Comparison of ENCODE assay signal across 7 mouse cellular contexts in genomic region chr10:93309934-93310621, GRCm38 (mm10). TPM values are rescaled to one million over a fixed set of nuclear protein-coding genes. Genes with fewer than 3 reads are reported as not detected.
DNase-seq lines count a peak whose midpoint lies in the region; ATAC-seq and TF ChIP-seq lines count a peak whose summit lies in the region.

No protein-coding gene starts in this region.

- dilution Hi-C loops in CH12.LX (cut with MboI; ENCODE audit: extremely low pct_ligation_motif_present, extremely low pct_unique_long_range_greater_than_20kb, low sequenced_read_pairs) = no loop called here

- H3K79me2 ChIP-seq in CH12.LX (replicated peaks; ENCODE audit: control insufficient read depth, extremely low read depth, insufficient read depth, poor library complexity, severe bottlenecking) = peaks cover 44% of the 10 kb centered on the region
- H3K79me2 ChIP-seq in myocyte (ENCODE audit: control insufficient read depth, insufficient read depth) = peaks cover 47% of the 10 kb centered on the region

- under 1% methylated on average over 43 of the region's 43 CpGs for WGBS in embryonic facial prominence, embryonic 11.5 days
- under 1% methylated on average over 43 of the region's 43 CpGs for WGBS in limb, embryonic 15.5 days

- in situ Hi-C loops in CH12.LX (cut with MboI; ENCODE audit: low pct_ligation_motif_present, low pct_unique_long_range_greater_than_20kb, low sequenced_read_pairs) = loop anchor here (5.0 kb wide), 1 partner anchor 37 kb away; no protein-coding TSS in a partner anchor

- TF ChIP-seq EP300 in CH12.LX (IDR thresholded peaks at IDR 0.05; ENCODE audit: low read length) = 0 out of 2 replicates have a peak, but pooled peaks have one; percentile 2

- H3K27ac ChIP-seq in CH12.LX (ENCODE audit: insufficient read depth, low read depth) = peak overlapping the region; percentile 77
- H3K27ac ChIP-seq in embryonic facial prominence, embryonic 11.5 days (replicated peaks; ENCODE audit: low read depth, low read length) = peak overlapping the region; percentile 97
- peak overlapping the region; percentile 96 for H3K27ac ChIP-seq in limb, embryonic 15.5 days

- intact Hi-C loops in heart, postnatal 14 days (cut with DNase I) = loop anchor here (2.0 kb wide), 2 partner anchors 17 to 27 kb away; no protein-coding TSS in a partner anchor

- H3K4me2 ChIP-seq in CH12.LX (ENCODE audit: insufficient read depth, low read depth, poor library complexity, severe bottlenecking) (peak overlapping the region; percentile 63; the same call in 1 of the 2 replicates), myocyte (ENCODE audit: low read depth) (peak overlapping the region; percentile 55)
- H3K4me2 ChIP-seq in embryonic facial prominence, embryonic 11.5 days (ENCODE audit: low read depth, low read length) = peak overlapping the region; percentile 83
- H3K4me2 ChIP-seq in limb, embryonic 15.5 days = peak overlapping the region; percentile 80

- TF ChIP-seq POLR2A in CH12.LX (IDR thresholded peaks at IDR 0.05; ENCODE audit: low read depth, low read length) = no peak
- TF ChIP-seq POLR2A in myocyte (IDR thresholded peaks at IDR 0.05; ENCODE audit: insufficient read length, low read depth) = no peak

- H3ac ChIP-seq in myocyte (ENCODE audit: control insufficient read depth, insufficient read length) = peak overlapping the region; percentile 38

- DNase-seq in A20 (ENCODE audit: low read depth, low spot score) = peak; percentile 75
- DNase-seq in CH12.LX (ENCODE audit: extremely low read depth) = no peak
- DNase-seq in embryonic facial prominence, embryonic 11.5 days (ENCODE audit: low spot score) = peak; percentile 54
- peak; percentile 62 to 63 for DNase-seq in heart, postnatal 14 days
- peak; percentile 80 to 82 for DNase-seq in thymus, postnatal 10 days (ENCODE audit: low spot score in 2 of 2)

- no peak for TF ChIP-seq CTCF in CH12.LX (conservative IDR thresholded peaks at IDR 0.05 in 1 of 2, IDR thresholded peaks at IDR 0.05 in 1 of 2; ENCODE audit: low read depth in 2 of 2, low read length in 2 of 2)

- H3K9ac ChIP-seq in CH12.LX (ENCODE audit: insufficient read depth, low read depth) = peak overlapping the region; percentile 95
- H3K9ac ChIP-seq in embryonic facial prominence, embryonic 11.5 days (replicated peaks; ENCODE audit: low read length) = peak overlapping the region; percentile 96
- peak overlapping the region; percentile 68 for H3K9ac ChIP-seq in limb, embryonic 15.5 days

- H3K4me1 ChIP-seq in CH12.LX (ENCODE audit: control insufficient read depth in 1 of 2, insufficient read depth in 2 of 2) = peaks cover 0 to 41% of the 10 kb centered on the region in 2 experiments; a peak in 2 of 4 replicates
- H3K4me1 ChIP-seq in embryonic facial prominence, embryonic 11.5 days (ENCODE audit: control insufficient read depth, insufficient read depth, low read length) = no peaks in the 10 kb centered on the region; the same call in 1 of the 2 replicates
- peaks cover 30% of the 10 kb centered on the region for H3K4me1 ChIP-seq in limb, embryonic 15.5 days

- no peaks in the 10 kb centered on the region for H3K9me3 ChIP-seq in CH12.LX (replicated peaks; ENCODE audit: low read length)
- H3K9me3 ChIP-seq in embryonic facial prominence, embryonic 11.5 days (replicated peaks; ENCODE audit: control insufficient read depth, low read length) = no peaks in the 10 kb centered on the region
- H3K9me3 ChIP-seq in limb, embryonic 15.5 days = no peaks in the 10 kb centered on the region

- H3K36me3 ChIP-seq in CH12.LX (replicated peaks in 1 of 2; ENCODE audit: control insufficient read depth in 1 of 2, insufficient read depth in 1 of 2, low read length in 1 of 2) = peaks cover 0 to 8% of the 10 kb centered on the region in 2 experiments
- no peaks in the 10 kb centered on the region for H3K36me3 ChIP-seq in embryonic facial prominence, embryonic 11.5 days (replicated peaks; ENCODE audit: control insufficient read depth, insufficient read depth, low read depth, low read length)
- H3K36me3 ChIP-seq in limb, embryonic 15.5 days = no peaks in the 10 kb centered on the region
- H3K36me3 ChIP-seq in myocyte (ENCODE audit: control insufficient read depth, insufficient read depth) = no peaks in the 10 kb centered on the region

- ATAC-seq in embryonic facial prominence, embryonic 11.5 days (replicated peaks; ENCODE audit: insufficient number of reproducible peaks, low FRiP score, low TSS enrichment, low read depth) = peak; percentile 45; the same call in 1 of the 2 replicates
- ATAC-seq in limb, embryonic 15.5 days (ENCODE audit: insufficient number of reproducible peaks, low FRiP score, low TSS enrichment, low read depth) = no peak

- H3K4me3 ChIP-seq in CH12.LX (replicated peaks in 1 of 3; ENCODE audit: low read depth in 2 of 3, low read length in 2 of 3, poor library complexity in 1 of 3) (peak overlapping the region; percentile 75 to 91 (median 81)), myocyte (peak overlapping the region; percentile 86)
- peak overlapping the region; percentile 82 for H3K4me3 ChIP-seq in embryonic facial prominence, embryonic 11.5 days (ENCODE audit: low read depth, low read length)
- peak overlapping the region; percentile 60 for H3K4me3 ChIP-seq in limb, embryonic 15.5 days

- H3K27me3 ChIP-seq in CH12.LX (replicated peaks) (no peaks in the 10 kb centered on the region), myocyte (ENCODE audit: control insufficient read depth, insufficient read depth, insufficient read length) (no peaks in the 10 kb centered on the region)
- no peaks in the 10 kb centered on the region for H3K27me3 ChIP-seq in embryonic facial prominence, embryonic 11.5 days (ENCODE audit: control insufficient read depth, insufficient read depth, low read length)
- no peaks in the 10 kb centered on the region for H3K27me3 ChIP-seq in limb, embryonic 15.5 days

- no peak for TF ChIP-seq RAD21 in CH12.LX (IDR thresholded peaks at IDR 0.05; ENCODE audit: low read depth, low read length)

TF ChIP-seq in CH12.LX, 34 proteins besides CTCF, POLR2A, EP300 and RAD21 (continues in another document):
- TF ChIP-seq KAT2A (IDR thresholded peaks at IDR 0.05; ENCODE audit: insufficient replicate concordance, low read length) (no peak), ZMIZ1 (IDR thresholded peaks at IDR 0.05; ENCODE audit: low read depth, low read length) (no peak), MYC (IDR thresholded peaks at IDR 0.05; ENCODE audit: low read depth, low read length) (no peak), GABPA (IDR thresholded peaks at IDR 0.05; ENCODE audit: insufficient replicate concordance, low read depth, low read length) (no peak), JUND (conservative IDR thresholded peaks at IDR 0.05; ENCODE audit: low read depth, low read length) (no peak), BHLHE40 (IDR thresholded peaks at IDR 0.05; ENCODE audit: low read depth, low read length) (no peak), POLR2AphosphoS2 (IDR thresholded peaks at IDR 0.05; ENCODE audit: low read depth, low read length) (no peak), ZKSCAN1 (IDR thresholded peaks at IDR 0.05; ENCODE audit: borderline replicate concordance, low read depth, low read length) (no peak), USF2 (conservative IDR thresholded peaks at IDR 0.05; ENCODE audit: low read depth, low read length) (no peak), TCF12 (IDR thresholded peaks at IDR 0.05; ENCODE audit: low read depth, low read length) (peak; percentile 30; the same call in 1 of the 2 replicates), IRF4 (IDR thresholded peaks at IDR 0.05; ENCODE audit: low read depth, low read length) (no peak), RCOR1 (conservative IDR thresholded peaks at IDR 0.05; ENCODE audit: low read depth, low read length) (no peak), UBTF (IDR thresholded peaks at IDR 0.05; ENCODE audit: low read depth, low read length) (no peak), MAX (IDR thresholded peaks at IDR 0.05; ENCODE audit: low read length) (no peak), MEF2A (IDR thresholded peaks at IDR 0.05; ENCODE audit: borderline replicate concordance, low read depth, low read length) (no peak), CHD1 (IDR thresholded peaks at IDR 0.05; ENCODE audit: low read depth, low read length) (peak; percentile 64; the same call in 1 of the 2 replicates)

TF ChIP-seq in myocyte, 11 proteins besides CTCF, POLR2A, EP300 and RAD21:
- TF ChIP-seq POLR2AphosphoS2 (IDR thresholded peaks at IDR 0.05; ENCODE audit: insufficient read length, low read depth) (no peak), TCF12 (IDR thresholded peaks at IDR 0.05; ENCODE audit: insufficient read depth, poor library complexity, severe bottlenecking) (no peak), MYOG (IDR thresholded peaks at IDR 0.05; ENCODE audit: control insufficient read depth in 1 of 3, insufficient read depth in 1 of 3, insufficient read length in 2 of 3, low read depth in 2 of 3) (no peak), USF1 (IDR thresholded peaks at IDR 0.05; ENCODE audit: low read depth) (no peak), CEBPB (IDR thresholded peaks at IDR 0.05; ENCODE audit: insufficient read depth, poor library complexity, severe bottlenecking) (no peak), SRF (IDR thresholded peaks at IDR 0.05; ENCODE audit: control insufficient read depth, insufficient read length, low read depth) (no peak), MAX (IDR thresholded peaks at IDR 0.05; ENCODE audit: low read depth) (no peak), REST (IDR thresholded peaks at IDR 0.05; ENCODE audit: insufficient read depth, insufficient read length) (no peak), TCF3 (IDR thresholded peaks at IDR 0.05; ENCODE audit: insufficient read length, low read depth) (no peak), MYOD1 (IDR thresholded peaks at IDR 0.05; ENCODE audit: control insufficient read depth in 1 of 3, insufficient read length in 2 of 3, low read depth in 2 of 3) (no peak), E2F4 (IDR thresholded peaks at IDR 0.05; ENCODE audit: insufficient read depth) (no peak)

RNA-seq across cellular contexts. Expression of gene Elk3, which starts 0.9 kb away (rescaled TPM):
- total RNA-seq in CH12.LX (2012; rRNA removed) (22.3 and 25.8 TPM in 2 replicates), CH12.LX (2014; rRNA removed) (20.1 and 25.3 TPM in 2 replicates)
- polyA plus RNA-seq in CH12.LX (2012; ENCODE audit: insufficient read length, low read depth) (35.6 and 37.0 TPM in 2 replicates), myocyte (2012; fragmentation: generic; extraction: Trizol) (28.4 TPM)
- 34.0 and 37.2 TPM in 2 replicates for polyA plus RNA-seq in embryonic facial prominence, embryonic 11.5 days (2014; fragmentation: Nextera tagmentation; extraction: Ambion mirVana)
- total RNA-seq in heart, postnatal 14 days (2021) = 10 to 100 TPM; 64.1 to 67.2 TPM
- 36.2 and 36.3 TPM in 2 replicates for polyA plus RNA-seq in limb, embryonic 15.5 days (2015; fragmentation: Nextera tagmentation; extraction: Ambion mirVana)
